Mouse (Mus musculus) forebrain, embryonic 14.5 days (tissue): ENCODE measurements around the gene Cep128. TPM values are rescaled to one million over a fixed set of nuclear protein-coding genes. Genes with fewer than 3 reads are reported as not detected.
A peak's percentile ranks its signal among the peaks of the same experiment; 100 is the strongest.

Experiments
- ATAC-seq: fragments of 200-750 bp; cut with Nextera tagmentation; 2 replicates; pipeline ENCODE4 v1.8.0; 2017; ENCODE audit warnings: mild to moderate bottlenecking, moderate library complexity
- DNase-seq: peaks from one replicate; pipeline ENCODE4 v3.0.0-alpha.2; 2015; ENCODE audit warnings: low spot score
- H3K27ac ChIP-seq: fragments of 300-500 bp; sonication (generic); 2 replicates; pipeline ENCODE4 v1.5.1; 2014; ENCODE audit warnings: low read depth, mild to moderate bottlenecking, control low read depth, low read length, moderate library complexity
- H3K27me3 ChIP-seq: fragments of 300-500 bp; sonication (generic); replicated peaks from 2 replicates; pipeline ENCODE4 v1.6.1; 2014; ENCODE audit warnings: low read length, control low read depth, mixed read lengths; ENCODE audit not compliant: control insufficient read depth, insufficient read depth
- H3K36me3 ChIP-seq: fragments of 300-500 bp; sonication (generic); 2 replicates; pipeline ENCODE4 v1.6.1; 2014; ENCODE audit warnings: low read length, control low read depth; ENCODE audit not compliant: control insufficient read depth, insufficient read depth
- H3K4me1 ChIP-seq: fragments of 300-500 bp; sonication (generic); 2 replicates; pipeline ENCODE4 v1.6.1; 2014; ENCODE audit warnings: antibody characterized with exemption, low read length, control low read depth; ENCODE audit not compliant: control insufficient read depth, insufficient read depth
- H3K4me2 ChIP-seq: fragments of 300-500 bp; sonication (generic); 2 replicates; pipeline ENCODE4 v1.6.1; 2014; ENCODE audit warnings: mild to moderate bottlenecking, control low read depth, low read length
- H3K4me3 ChIP-seq: fragments of 300-500 bp; sonication (generic); 2 replicates; pipeline ENCODE4 v1.5.1; 2014; ENCODE audit warnings: low read depth, low read length, control low read depth
- H3K9ac ChIP-seq: fragments of 300-500 bp; sonication (generic); 2 replicates; pipeline ENCODE4 v1.6.1; 2014; ENCODE audit warnings: mild to moderate bottlenecking, low read length, control low read depth, moderate library complexity
- H3K9me3 ChIP-seq: fragments of 300-500 bp; sonication (generic); replicated peaks from 2 replicates; pipeline ENCODE4 v1.6.1; 2016; ENCODE audit warnings: low read length, control low read depth, mixed read lengths; ENCODE audit not compliant: control insufficient read depth
- WGBS: fragments of 180-500 bp; shearing (Covaris S2); extraction: QIAGEN DNeasy Blood & Tissue Kit; methylation state at CpG from one replicate; pipeline ENCODE4 v1.1.7; 2014; 5-methylcytosine and 5-hydroxymethylcytosine counted together
- polyA plus RNA-seq: library from polyadenylated mRNA; unstranded; fragments of >200 nt; fragmentation: Nextera tagmentation; extraction: Ambion mirVana; gene quantifications from 2 replicates; pipeline ENCODE4 v1.2.1, GENCODE M21; 2014

Gene Cep128
- polyA plus RNA-seq, 1 experiment from 2014 or later: 5.5 TPM

- no peak for ATAC-seq
- no peak overlapping the region for H3K9ac ChIP-seq
- no peaks in the 10 kb centered on the region for H3K36me3 ChIP-seq
- DNase-seq: no peak
- WGBS: 91% methylated on average over 7 of the region's 7 CpGs
- no peaks in the 10 kb centered on the region for H3K9me3 ChIP-seq
- H3K27me3 ChIP-seq: no peaks in the 10 kb centered on the region
- no peak overlapping the region for H3K27ac ChIP-seq
- no peak overlapping the region for H3K4me3 ChIP-seq
- H3K4me2 ChIP-seq: no peak overlapping the region
- H3K4me1 ChIP-seq: no peaks in the 10 kb centered on the region
Measured at GRCm38 (mm10) chr12:91295870-91296269, 88.3 kb downstream of the Cep128 start.

- Histone ChIP-seq H3K9ac (no peak overlapping the region), H3K9me3 (no peaks in the 10 kb centered on the region), H3K36me3 (no peaks in the 10 kb centered on the region), H3K4me1 (no peaks in the 10 kb centered on the region), H3K27me3 (no peaks in the 10 kb centered on the region), H3K27ac (no peak overlapping the region), H3K4me3 (no peak overlapping the region), H3K4me2 (no peak overlapping the region)
- WGBS: 86% methylated on average over 3 of the region's 3 CpGs
- ATAC-seq (no peak), DNase-seq (no peak)
Measured at GRCm38 (mm10) chr12:91295436-91295835, 88.8 kb downstream of the Cep128 start.

GRCm38 (mm10) chr12:91273936-91274335 lies 110.3 kb downstream of the Cep128 start:
- DNase-seq (no peak), ATAC-seq (no peak)
- no peaks in the 10 kb centered on the region for H3K4me1 ChIP-seq
- no peaks in the 10 kb centered on the region for H3K9me3 ChIP-seq
- H3K27ac ChIP-seq: no peak overlapping the region
- H3K9ac ChIP-seq: no peak overlapping the region
- H3K27me3 ChIP-seq: no peaks in the 10 kb centered on the region
- no peaks in the 10 kb centered on the region for H3K36me3 ChIP-seq
- H3K4me3 ChIP-seq: no peak overlapping the region
- H3K4me2 ChIP-seq: no peak overlapping the region
- WGBS: 89% methylated on average over 2 of the region's 2 CpGs

DNA sequence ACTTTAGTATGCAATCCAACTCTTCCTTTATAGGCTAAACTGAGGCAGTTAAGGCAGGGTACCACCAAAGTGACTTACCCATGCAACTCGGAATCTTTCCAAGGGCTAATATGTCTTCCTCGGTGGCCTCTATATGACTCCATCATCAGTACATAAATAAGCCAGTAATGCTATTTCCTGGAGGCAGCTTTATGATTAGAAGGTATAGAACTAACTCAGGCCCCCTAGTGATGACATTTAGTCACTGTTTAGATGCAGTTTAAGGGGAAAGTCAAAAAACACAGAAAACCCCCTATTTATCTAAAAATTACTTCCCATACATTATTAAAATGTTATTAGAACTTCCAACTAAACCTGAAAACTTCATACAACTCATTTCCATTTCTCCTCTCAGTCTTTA lies 114.6 kb downstream of the Cep128 start:
- Histone ChIP-seq H3K27ac (no peak overlapping the region), H3K4me3 (no peak overlapping the region), H3K4me2 (no peak overlapping the region), H3K36me3 (no peaks in the 10 kb centered on the region), H3K4me1 (peaks cover 6% of the 10 kb centered on the region; the same call in 1 of the 2 replicates), H3K9me3 (no peaks in the 10 kb centered on the region), H3K27me3 (no peaks in the 10 kb centered on the region), H3K9ac (no peak overlapping the region)
- DNase-seq (no peak), ATAC-seq (no peak)
- WGBS: 92% methylated on average over 2 of the region's 2 CpGs

- H3K4me3 ChIP-seq: no peak overlapping the region
- H3K9me3 ChIP-seq: no peaks in the 10 kb centered on the region
- H3K4me2 ChIP-seq: no peak overlapping the region
- 92% methylated on average over 3 of the region's 3 CpGs for WGBS
- DNase-seq: no peak
- H3K9ac ChIP-seq: no peak overlapping the region
- H3K27ac ChIP-seq: no peak overlapping the region
- H3K4me1 ChIP-seq: peaks cover 6% of the 10 kb centered on the region; the same call in 1 of the 2 replicates
- no peak for ATAC-seq
- H3K36me3 ChIP-seq: no peaks in the 10 kb centered on the region
- H3K27me3 ChIP-seq: no peaks in the 10 kb centered on the region
Measured at GRCm38 (mm10) chr12:91268974-91269373, 115.2 kb downstream of the Cep128 start.

DNA sequence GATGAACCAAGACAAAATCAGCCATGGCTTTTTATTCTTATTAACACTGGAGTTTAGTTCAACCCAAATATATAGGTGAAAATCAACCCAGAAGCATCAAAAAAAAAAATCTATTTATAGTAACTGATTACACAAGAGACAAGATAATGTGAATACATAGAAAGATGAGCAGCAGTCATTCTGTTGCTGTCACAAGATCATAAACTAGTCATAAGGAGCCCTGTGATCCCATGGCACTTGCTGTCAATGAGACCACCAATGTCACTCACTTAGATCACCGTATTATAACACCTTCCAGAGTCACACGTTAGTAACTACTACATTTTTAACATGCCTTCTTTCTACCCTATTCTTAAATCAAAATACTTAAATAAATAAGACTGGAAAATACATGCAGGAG lies 118.2 kb downstream of the Cep128 start:
- no peak overlapping the region for H3K27ac ChIP-seq
- WGBS: 85% methylated on average over 2 of the region's 2 CpGs
- no peak overlapping the region for H3K4me3 ChIP-seq
- no peak overlapping the region for H3K9ac ChIP-seq
- no peaks in the 10 kb centered on the region for H3K9me3 ChIP-seq
- H3K36me3 ChIP-seq: no peaks in the 10 kb centered on the region
- no peak overlapping the region for H3K4me2 ChIP-seq
- no peak for ATAC-seq
- peaks cover 6% of the 10 kb centered on the region; the same call in 1 of the 2 replicates for H3K4me1 ChIP-seq
- no peak for DNase-seq
- no peaks in the 10 kb centered on the region for H3K27me3 ChIP-seq

- DNase-seq (peak; percentile 78), ATAC-seq (peak; percentile 79)
- WGBS: 22% methylated on average over 5 of the region's 5 CpGs
- Histone ChIP-seq H3K4me3 (no peak overlapping the region), H3K9me3 (no peaks in the 10 kb centered on the region), H3K4me2 (no peak overlapping the region), H3K4me1 (peaks cover 6% of the 10 kb centered on the region; the same call in 1 of the 2 replicates), H3K36me3 (no peaks in the 10 kb centered on the region), H3K27me3 (no peaks in the 10 kb centered on the region), H3K9ac (no peak overlapping the region), H3K27ac (no peak overlapping the region)
Measured at GRCm38 (mm10) chr12:91265462-91265861, 118.7 kb downstream of the Cep128 start.

DNA sequence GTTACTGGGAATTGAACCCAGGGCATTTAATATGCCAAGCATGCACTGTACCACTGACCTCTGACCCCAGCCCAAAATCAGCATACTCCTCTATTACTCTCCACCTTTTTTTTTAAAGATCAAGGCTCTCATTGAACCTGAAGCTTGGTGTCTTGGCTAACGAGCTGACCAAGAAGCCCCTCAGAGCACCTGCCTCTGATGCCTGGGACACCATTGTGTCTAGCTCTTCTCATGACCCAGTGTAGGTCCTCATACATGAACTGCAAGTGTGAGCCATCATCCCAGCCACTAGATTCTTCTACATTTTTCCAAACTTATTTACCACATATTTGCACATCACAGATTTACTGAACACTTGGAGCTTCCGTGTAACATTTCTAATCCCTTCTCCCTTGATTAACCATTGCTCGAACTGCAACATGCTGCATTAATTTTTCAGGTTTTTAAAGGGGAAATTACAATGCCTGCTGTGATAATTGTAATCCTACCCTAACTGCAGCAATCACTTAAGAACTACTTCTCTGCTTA lies 119.3 kb downstream of the Cep128 start:
- WGBS: 33% methylated on average over 3 of the region's 3 CpGs
- ATAC-seq (no peak), DNase-seq (no peak)
- Histone ChIP-seq H3K4me3 (no peak overlapping the region), H3K4me2 (no peak overlapping the region), H3K36me3 (no peaks in the 10 kb centered on the region), H3K27ac (no peak overlapping the region), H3K27me3 (no peaks in the 10 kb centered on the region), H3K4me1 (peaks cover 6% of the 10 kb centered on the region; the same call in 1 of the 2 replicates), H3K9ac (no peak overlapping the region), H3K9me3 (no peaks in the 10 kb centered on the region)

DNA sequence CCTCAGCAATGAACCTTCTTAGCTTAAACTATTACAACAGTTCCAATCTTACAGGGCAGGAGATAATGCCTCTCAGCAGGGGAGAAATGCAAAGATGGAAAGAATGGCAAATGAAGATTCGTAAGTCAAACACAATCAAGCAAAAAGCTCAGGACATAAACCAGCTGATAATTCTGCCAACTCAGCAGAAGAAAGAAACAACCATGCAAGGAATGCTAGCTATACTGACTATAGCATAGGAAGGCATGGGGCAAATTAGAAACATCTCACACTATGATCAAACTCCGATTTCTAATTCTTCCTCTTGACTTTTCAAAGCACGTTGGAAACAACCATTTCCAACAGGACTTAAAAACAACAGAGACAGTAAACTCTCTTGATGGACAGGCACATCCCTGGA lies 120.5 kb downstream of the Cep128 start:
- 81% methylated on average over 3 of the region's 3 CpGs for WGBS
- ATAC-seq (no peak), DNase-seq (no peak)
- H3K27me3 ChIP-seq: no peaks in the 10 kb centered on the region
- H3K4me3 ChIP-seq: no peak overlapping the region
- no peaks in the 10 kb centered on the region for H3K36me3 ChIP-seq
- no peak overlapping the region for H3K27ac ChIP-seq
- H3K4me2 ChIP-seq: no peak overlapping the region
- H3K9me3 ChIP-seq: no peaks in the 10 kb centered on the region
- peaks cover 6% of the 10 kb centered on the region; the same call in 1 of the 2 replicates for H3K4me1 ChIP-seq
- H3K9ac ChIP-seq: no peak overlapping the region
